Mouse (Mus musculus) E14TG2a.4 (cell line): ENCODE results near the gene Sstr3.

Experiments used
- CTCF ChIP-seq: conservative IDR thresholded peaks from 2 replicates; pipeline ENCODE4 v1.5.1; 2014; ENCODE audit warnings: low read length
- POU5F1 ChIP-seq: IDR thresholded peaks from 2 replicates; pipeline ENCODE4 v1.6.1; 2014; ENCODE audit warnings: low read length, borderline replicate concordance

DNA sequence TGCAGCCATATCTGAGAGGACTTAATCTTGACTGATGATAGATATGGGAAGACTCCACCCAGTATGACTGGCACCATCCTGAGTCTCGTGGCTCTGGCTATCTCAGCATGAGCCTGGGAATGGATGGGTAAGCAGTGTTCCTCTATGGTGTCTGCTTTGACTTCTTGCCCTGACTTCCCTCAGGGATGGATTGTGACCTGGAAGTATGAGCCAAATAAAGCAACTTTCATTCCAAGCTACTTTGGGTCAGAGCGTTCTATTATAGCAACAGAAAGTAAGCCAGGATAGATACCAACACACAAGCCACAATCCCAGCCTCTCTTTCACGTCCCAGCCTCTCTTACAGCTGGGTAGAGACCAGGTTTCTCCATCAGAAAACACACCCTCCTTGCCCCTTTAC is 38.9 kb downstream of the Sstr3 start:
- TF ChIP-seq CTCF (no peak), POU5F1 (no peak)
